Mouse (Mus musculus): Measurements from ENCODE around the gene Olfr591.
"Not testable (repeated sequence)": the region's sequence is repeated elsewhere in the genome, so short reads cannot be mapped to it uniquely, and the experiment has no call there.

Olfr591 gene

GRCm38 (mm10) chr7:103178240-103178639, at the start of gene Olfr591:
Gene Olfr591, minus strand, starts transcription at chr7:103178340.
- no peak for DNase-seq

- DNase-seq = no peak
Measured at GRCm38 (mm10) chr7:103216696-103217095, 38.6 kb upstream of the Olfr591 start, which contains the start of gene Olfr594. Gene Olfr594, plus strand, starts transcription at chr7:103216996.

- DNase-seq = not testable (repeated sequence)
Measured at GRCm38 (mm10) chr7:103212050-103212449, 33.9 kb upstream of the Olfr591 start.

- DNase-seq = no peak
Measured at GRCm38 (mm10) chr7:103211562-103211961, 33.4 kb upstream of the Olfr591 start, which contains the start of gene Olfr593. Gene Olfr593, plus strand, starts transcription at chr7:103211862.

GRCm38 (mm10) chr7:103184503-103184902, 6.4 kb upstream of the Olfr591 start, which contains the start of gene Olfr592:
Gene Olfr592, plus strand, starts transcription at chr7:103184803.
- not testable (repeated sequence) for DNase-seq

- DNase-seq = peak; percentile 77 to 81
Measured at GRCm38 (mm10) chr7:103169697-103170096, 8.4 kb downstream of the Olfr591 start.

- DNase-seq = no peak
Measured at GRCm38 (mm10) chr7:103156256-103156655, 21.9 kb downstream of the Olfr591 start, which contains the start of gene Olfr589. Gene Olfr589, minus strand, starts transcription at chr7:103156356.

GRCm38 (mm10) chr7:103140579-103140978, 37.6 kb downstream of the Olfr591 start, which contains the start of gene Olfr588-ps1:
Gene Olfr588-ps1, plus strand, starts transcription at chr7:103140879.
- no peak for DNase-seq

- DNase-seq = no peak
Measured at GRCm38 (mm10) chr7:103125538-103125937, 52.6 kb downstream of the Olfr591 start, which contains the start of gene Olfr586. Gene Olfr586, minus strand, starts transcription at chr7:103125638.

- no peak for DNase-seq
Measured at GRCm38 (mm10) chr7:103119406-103119805, 58.7 kb downstream of the Olfr591 start.
